Mouse (Mus musculus) hindbrain, embryonic 12.5 days (tissue): ENCODE measurements around the gene D130040H23Rik. TPM values are rescaled to one million over a fixed set of nuclear protein-coding genes. Genes with fewer than 3 reads are reported as not detected.
A peak's percentile ranks its signal among the peaks of the same experiment; 100 is the strongest.
"Not testable (repeated sequence)": the region's sequence is repeated elsewhere in the genome, so short reads cannot be mapped to it uniquely, and the experiment has no call there.

ENCODE experiments used
- ATAC-seq: fragments of 200-750 bp; cut with Nextera tagmentation; 2 replicates; pipeline ENCODE4 v1.8.0; 2017; ENCODE audit warnings: moderate TSS enrichment; ENCODE audit not compliant: low FRiP score
- H3K27ac ChIP-seq: fragments of 300-500 bp; sonication (generic); 2 replicates; pipeline ENCODE4 v1.5.1; 2016; ENCODE audit warnings: mild to moderate bottlenecking
- H3K27me3 ChIP-seq: fragments of 300-500 bp; sonication (generic); 2 replicates; pipeline ENCODE4 v1.6.1; 2016; ENCODE audit warnings: mild to moderate bottlenecking
- H3K36me3 ChIP-seq: fragments of 300-500 bp; sonication (generic); 2 replicates; pipeline ENCODE4 v1.6.1; 2016; ENCODE audit warnings: mild to moderate bottlenecking
- H3K4me1 ChIP-seq: fragments of 300-500 bp; sonication (generic); 2 replicates; pipeline ENCODE4 v1.6.1; 2016
- H3K4me2 ChIP-seq: fragments of 300-500 bp; sonication (generic); replicated peaks from 2 replicates; pipeline ENCODE4 v1.6.1; 2016; ENCODE audit warnings: mild to moderate bottlenecking
- H3K4me3 ChIP-seq: fragments of 300-500 bp; sonication (generic); 2 replicates; pipeline ENCODE4 v1.5.1; 2016; ENCODE audit warnings: mild to moderate bottlenecking
- H3K9ac ChIP-seq: fragments of 300-500 bp; sonication (generic); 2 replicates; pipeline ENCODE4 v1.6.1; 2016; ENCODE audit warnings: mild to moderate bottlenecking, moderate library complexity
- H3K9me3 ChIP-seq: fragments of 300-500 bp; sonication (generic); replicated peaks from 2 replicates; pipeline ENCODE4 v1.6.1; 2016; ENCODE audit warnings: mild to moderate bottlenecking
- WGBS: fragments of 180-500 bp; shearing (Covaris S2); methylation state at CpG from one replicate; pipeline ENCODE4 v1.1.7; 2016; 5-methylcytosine and 5-hydroxymethylcytosine counted together
- polyA plus RNA-seq: library from polyadenylated mRNA; unstranded; fragments of >200 nt; fragmentation: Nextera tagmentation; extraction: Ambion mirVana; gene quantifications from 2 replicates; pipeline ENCODE4 v1.2.1, GENCODE M21; 2016

Gene D130040H23Rik
- polyA plus RNA-seq, result 9.5 and 10.8 TPM in 2 replicates

DNA sequence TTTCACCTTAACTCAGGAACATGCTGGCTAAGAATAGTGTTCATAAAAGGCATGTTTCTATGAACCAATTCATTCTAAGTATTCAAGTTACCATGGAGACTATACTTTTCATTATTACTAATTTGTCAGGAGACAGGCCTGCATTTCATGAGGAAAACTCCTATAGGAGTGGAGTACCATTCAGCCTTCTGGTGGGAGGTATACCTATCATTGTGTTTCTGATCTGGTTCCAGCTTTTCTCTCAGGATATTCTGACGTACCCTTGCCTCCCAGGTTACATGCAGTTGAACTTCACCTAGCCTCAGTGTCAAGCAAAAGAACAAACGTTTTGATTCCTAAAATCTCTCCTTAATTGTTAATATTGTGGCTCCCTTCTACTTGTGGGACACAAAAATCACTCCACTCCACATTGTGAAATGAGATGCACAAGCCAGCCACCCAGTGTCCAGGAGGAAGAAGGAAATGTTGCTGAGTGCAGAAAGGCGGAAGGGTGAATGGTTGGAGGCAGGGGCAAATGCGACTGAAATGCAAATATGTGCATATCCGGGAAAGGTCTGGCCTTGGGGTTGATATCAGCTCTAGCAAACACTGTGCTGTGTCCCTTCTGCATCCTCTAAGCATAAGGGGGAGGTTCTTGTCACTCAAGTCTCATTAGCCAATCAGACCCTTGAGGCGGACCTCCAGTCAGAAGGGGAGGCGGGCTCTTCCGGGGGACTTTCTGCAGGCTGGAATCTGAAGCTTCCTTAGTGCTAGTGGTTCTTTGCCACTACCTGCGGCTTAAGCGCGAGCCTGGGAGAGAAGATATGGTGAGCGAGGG, at the start of gene D130040H23Rik:
TSS of gene D130040H23Rik (plus strand) at position 695 of the 817 bp plus-strand sequence.
- Histone ChIP-seq H3K4me3 (peak within 1 kb of the TSS; percentile 57), H3K9me3 (peaks cover 9% of the 10 kb centered on the region; the same call in 1 of the 2 replicates), H3K36me3 (peaks cover 21% of the 10 kb centered on the region), H3K4me2 (peak within 1 kb of the TSS; percentile 57), H3K27ac (peak within 1 kb of the TSS; percentile 83), H3K4me1 (peaks cover 6% of the 10 kb centered on the region; the same call in 1 of the 2 replicates), H3K27me3 (no peaks in the 10 kb centered on the region), H3K9ac (peak within 1 kb of the TSS; percentile 77)
- ATAC-seq, result peak; percentile 100
- WGBS, result 9% methylated on average over 12 of the region's 12 CpGs

DNA sequence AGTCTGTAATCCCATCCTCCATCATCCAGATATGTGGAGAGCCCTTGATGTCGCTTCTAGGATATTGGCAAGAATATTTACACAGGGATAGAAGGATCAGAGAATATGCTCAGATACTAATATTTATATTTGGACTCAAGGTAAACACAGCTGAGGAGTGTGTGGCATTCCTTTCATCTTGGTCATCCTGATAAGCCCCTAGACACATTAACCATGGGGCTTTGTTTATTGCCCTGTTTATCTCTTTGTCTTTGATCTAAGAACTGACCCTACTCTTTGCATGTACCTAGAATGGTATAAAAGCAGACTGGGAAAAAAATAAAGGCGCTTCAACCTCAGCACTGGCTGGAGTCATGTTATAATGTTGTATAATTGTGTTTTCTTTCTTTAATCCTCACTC, 28.3 kb upstream of the D130040H23Rik start:
- 88% methylated on average over 2 of the region's 2 CpGs for WGBS
- no peak for ATAC-seq

DNA sequence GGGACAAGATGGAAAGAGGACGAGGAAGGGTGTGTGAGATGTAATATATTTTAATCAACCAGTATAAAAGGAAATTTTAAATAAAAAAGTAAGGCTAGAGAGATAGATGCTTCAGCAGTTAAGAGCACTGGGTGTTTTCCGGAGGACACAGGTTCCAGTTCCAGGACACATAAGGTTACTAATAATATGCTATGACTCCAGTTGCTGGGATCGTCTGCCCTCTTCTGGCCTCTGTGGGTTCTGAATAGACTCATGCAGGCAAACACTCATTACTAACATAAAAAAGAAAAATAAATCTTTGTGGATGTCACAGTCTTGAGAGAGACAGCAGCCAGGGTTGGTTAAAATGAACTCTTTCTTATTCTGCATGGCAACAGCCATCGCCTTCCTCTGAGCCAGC, 2.4 kb upstream of the D130040H23Rik start:
- no peaks in the 10 kb centered on the region for H3K27me3 ChIP-seq
- 0 out of 2 replicates have a peak, but pooled peaks cover 6% of the 10 kb centered on the region for H3K36me3 ChIP-seq
- 66% methylated on average over 4 of the region's 4 CpGs for WGBS
- H3K4me2 ChIP-seq, result no peak overlapping the region
- H3K9me3 ChIP-seq, result no peaks in the 10 kb centered on the region
- H3K4me3 ChIP-seq, result no peak overlapping the region
- H3K27ac ChIP-seq, result no peak overlapping the region
- no peak for ATAC-seq
- H3K4me1 ChIP-seq, result peaks cover 6% of the 10 kb centered on the region; the same call in 1 of the 2 replicates
- no peak overlapping the region for H3K9ac ChIP-seq

More for the DNA sequence above, 28.3 kb upstream of the D130040H23Rik start:
- Histone ChIP-seq H3K9ac (no peak overlapping the region), H3K36me3 (no peaks in the 10 kb centered on the region), H3K9me3 (no peaks in the 10 kb centered on the region), H3K4me3 (no peak overlapping the region), H3K27ac (no peak overlapping the region), H3K27me3 (no peaks in the 10 kb centered on the region), H3K4me2 (no peak overlapping the region), H3K4me1 (no peaks in the 10 kb centered on the region)

DNA sequence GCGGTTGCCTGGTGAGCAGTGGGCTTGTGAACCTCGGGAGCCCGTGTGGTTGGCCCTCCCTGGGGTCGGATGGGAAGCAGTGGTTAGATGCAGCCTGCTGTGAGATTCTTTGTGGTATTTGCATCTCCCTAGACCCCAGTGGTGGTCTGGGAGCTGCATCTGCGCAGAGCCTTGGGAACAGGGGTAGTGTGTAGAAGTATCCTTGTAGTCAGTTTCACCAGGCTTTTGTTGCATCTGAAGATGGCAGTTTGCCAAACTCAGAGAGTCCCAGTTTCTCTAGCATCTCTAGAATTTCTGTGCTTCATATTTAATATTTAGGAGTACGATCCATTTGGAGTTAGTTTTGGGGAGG, 299 bp downstream of the D130040H23Rik start:
- Histone ChIP-seq H3K36me3 (peaks cover 24% of the 10 kb centered on the region), H3K27me3 (no peaks in the 10 kb centered on the region), H3K4me1 (peaks cover 6% of the 10 kb centered on the region; the same call in 1 of the 2 replicates), H3K9ac (peak overlapping the region; percentile 77), H3K9me3 (peaks cover 9% of the 10 kb centered on the region; the same call in 1 of the 2 replicates), H3K4me2 (peak overlapping the region; percentile 57), H3K4me3 (peak overlapping the region; percentile 57), H3K27ac (peak overlapping the region; percentile 83)
- peak; percentile 92 for ATAC-seq
- 13% methylated on average over 6 of the region's 6 CpGs for WGBS

DNA sequence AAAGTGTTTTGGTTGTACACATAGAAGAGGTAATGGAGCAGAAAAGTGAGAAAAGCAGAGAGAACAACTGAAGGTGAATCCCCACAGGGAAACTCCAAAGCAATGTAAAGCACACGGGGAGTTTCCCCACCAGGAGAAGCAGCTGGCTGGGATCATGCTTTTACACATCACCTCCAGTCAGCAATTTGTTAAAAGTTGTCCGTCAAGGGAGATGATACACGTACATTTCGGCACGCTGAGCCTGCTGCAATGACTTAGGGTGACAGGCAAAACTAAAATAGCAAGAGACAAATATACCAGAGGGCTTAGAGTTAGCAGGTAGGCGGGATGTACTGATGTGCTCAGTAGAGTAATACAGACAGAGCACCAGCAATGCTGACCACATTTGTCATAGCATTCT, 1.6 kb downstream of the D130040H23Rik start:
- H3K9me3 ChIP-seq, result peaks cover 19% of the 10 kb centered on the region
- no peaks in the 10 kb centered on the region for H3K27me3 ChIP-seq
- H3K4me3 ChIP-seq, result no peak overlapping the region
- no peak for ATAC-seq
- peaks cover 24% of the 10 kb centered on the region for H3K36me3 ChIP-seq
- H3K4me2 ChIP-seq, result no peak overlapping the region
- peaks cover 6% of the 10 kb centered on the region; the same call in 1 of the 2 replicates for H3K4me1 ChIP-seq
- WGBS, result 89% methylated on average over 6 of the region's 6 CpGs
- H3K9ac ChIP-seq, result no peak overlapping the region
- no peak overlapping the region for H3K27ac ChIP-seq

DNA sequence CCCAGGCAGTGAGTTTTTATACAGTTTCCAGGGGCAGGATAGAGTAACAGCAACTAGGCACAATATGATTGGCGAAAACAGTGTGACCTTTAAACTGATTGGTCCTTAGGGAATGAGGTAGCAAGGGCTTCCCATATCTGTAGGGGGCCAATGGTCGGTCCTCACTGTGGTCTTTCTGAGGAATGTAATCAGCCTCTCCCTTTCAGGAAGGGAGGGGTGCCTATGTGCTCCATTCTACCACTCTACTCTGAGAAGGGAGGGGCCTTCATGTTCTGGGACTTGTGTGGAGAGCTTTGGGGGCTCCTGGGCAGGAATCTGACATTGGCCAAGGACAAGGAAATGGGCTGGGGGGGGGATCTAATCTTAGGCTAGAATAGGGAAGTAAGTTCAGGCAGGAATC, 53.9 kb downstream of the D130040H23Rik start:
- H3K4me1 ChIP-seq, result no peaks in the 10 kb centered on the region
- no peak for ATAC-seq
- H3K27ac ChIP-seq, result no peak overlapping the region
- no peaks in the 10 kb centered on the region for H3K36me3 ChIP-seq
- H3K4me3 ChIP-seq, result no peak overlapping the region
- no peak overlapping the region for H3K4me2 ChIP-seq
- no peak overlapping the region for H3K9ac ChIP-seq
- H3K9me3 ChIP-seq, result peaks cover 1% of the 10 kb centered on the region; the same call in 1 of the 2 replicates
- 78% methylated on average over 2 of the region's 2 CpGs for WGBS
- H3K27me3 ChIP-seq, result no peaks in the 10 kb centered on the region

DNA sequence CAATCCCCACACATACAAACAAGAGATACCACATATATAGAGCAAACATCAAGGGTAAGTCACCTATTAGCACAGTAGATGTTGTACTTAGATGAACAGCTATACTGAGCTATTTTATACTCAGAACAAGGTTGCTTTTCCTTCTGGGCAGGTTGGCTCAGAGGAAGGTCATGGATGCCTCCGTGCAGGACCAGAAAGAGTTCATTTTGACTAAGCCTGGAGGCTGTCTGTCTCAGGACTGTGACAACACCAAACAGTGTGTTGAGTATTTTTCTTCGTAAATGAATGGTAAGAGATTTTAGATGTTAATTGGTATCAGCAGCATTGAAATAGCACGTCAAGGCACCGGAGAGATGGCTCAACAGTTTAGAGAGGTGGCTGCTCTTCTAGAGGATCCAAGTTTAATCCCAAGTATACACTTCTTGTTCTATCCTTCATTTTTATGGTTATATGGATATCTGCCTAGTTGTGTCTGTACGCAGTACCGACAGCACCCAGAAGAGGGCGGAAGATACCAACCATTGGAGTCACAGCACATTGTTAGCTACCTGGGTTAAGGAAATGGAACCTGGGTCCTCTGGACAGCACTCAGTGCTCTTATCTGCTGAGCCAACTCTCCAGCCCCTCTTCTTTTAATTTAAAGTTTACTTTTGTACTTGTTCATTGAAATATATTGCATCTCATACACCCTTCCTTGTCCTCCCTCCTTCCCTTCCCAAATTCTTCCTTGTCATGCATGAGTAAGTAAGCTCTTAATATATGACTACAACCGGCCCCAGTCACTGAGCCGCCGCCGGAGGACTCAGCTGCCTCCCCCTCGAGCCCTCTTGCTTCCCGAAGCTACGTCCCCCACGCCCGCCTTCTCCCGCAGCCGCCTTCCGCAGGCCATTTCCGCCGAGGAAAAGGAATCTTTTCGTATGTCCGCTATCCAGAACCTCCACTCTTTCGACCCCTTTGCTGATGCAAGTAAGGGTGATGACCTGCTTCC, 57.7 kb downstream of the D130040H23Rik start:
- peak; percentile 92 for ATAC-seq
- Histone ChIP-seq H3K27ac (no peak overlapping the region), H3K9ac (peak overlapping the region; percentile 59), H3K4me3 (peak overlapping the region; percentile 34), H3K36me3 (no peaks in the 10 kb centered on the region), H3K4me1 (no peaks in the 10 kb centered on the region), H3K27me3 (no peaks in the 10 kb centered on the region), H3K4me2 (peak overlapping the region; percentile 63), H3K9me3 (no peaks in the 10 kb centered on the region)
- 12% methylated on average over 24 of the region's 24 CpGs for WGBS

DNA sequence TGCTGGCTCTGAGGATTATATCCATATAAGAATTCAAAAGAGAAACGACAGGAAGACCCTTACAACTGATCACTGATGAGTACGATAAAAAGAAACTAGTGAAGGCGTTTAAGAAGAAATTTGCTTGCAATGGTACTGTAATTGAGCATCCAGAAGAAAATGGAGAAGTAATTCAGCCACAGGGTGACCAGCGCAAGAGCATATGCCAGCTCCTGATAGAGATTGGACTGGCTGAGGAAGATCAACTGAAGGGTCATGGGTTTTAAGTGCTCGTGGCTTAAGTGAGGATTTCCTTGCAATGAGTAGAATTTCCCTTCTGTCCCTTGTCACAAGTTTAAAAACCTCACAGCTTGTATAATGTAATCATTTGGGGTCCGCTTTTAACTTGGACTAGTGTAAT, 58.4 kb downstream of the D130040H23Rik start:
- H3K27ac ChIP-seq, H3K36me3 ChIP-seq, H3K4me1 ChIP-seq, H3K9me3 ChIP-seq, H3K27me3 ChIP-seq: not testable (repeated sequence)
- ATAC-seq, result 0 out of 2 replicates have a peak, but pooled peaks have one; percentile 8
- WGBS, result 69% methylated on average over 6 of the region's 6 CpGs
- Histone ChIP-seq H3K9ac (peak overlapping the region; percentile 59), H3K4me3 (peak overlapping the region; percentile 34), H3K4me2 (peak overlapping the region; percentile 63)

Other genes starting within 250 kb of the D130040H23Rik start
- 12.1 and 14.0 TPM in 2 replicates for gene Zfp930, start 62.0 kb upstream of the D130040H23Rik start, polyA plus RNA-seq
- not detected in 2 replicates for gene Gm9495, start 182.5 kb downstream of the D130040H23Rik start, polyA plus RNA-seq